Mouse (Mus musculus) activated CD4-positive, CD25-positive, alpha-beta regulatory T cell, adult 4 months (primary cell): Measurements from ENCODE around the gene Rnf38. TPM values are rescaled to one million over a fixed set of nuclear protein-coding genes. Genes with fewer than 3 reads are reported as not detected.

ENCODE experiments used
- ATAC-seq: one replicate; pipeline ENCODE4 v1.8.0; 2017
- polyA plus RNA-seq, 2 experiments: library from polyadenylated mRNA; unstranded; fragments of 100-300 nt; shearing (Covaris generic); gene quantifications; one replicate each; pipeline ENCODE4 v1.2.1; 2017

The Rnf38 gene
- 10 to 100 TPM; 21.0 to 29.2 TPM for polyA plus RNA-seq

- no peak for ATAC-seq
These were observed at the start of gene Rnf38 for GRCm38 (mm10) chr4:44233713-44234003. Gene Rnf38 (minus strand): TSS chr4:44233789.

- no peak for ATAC-seq
These were observed 48.1 kb upstream of the Rnf38 start for GRCm38 (mm10) chr4:44281597-44282265.

- ATAC-seq = peak; percentile 97
These were observed 37.5 kb upstream of the Rnf38 start for GRCm38 (mm10) chr4:44271134-44271533.

GRCm38 (mm10) chr4:44269376-44269817 is 35.8 kb upstream of the Rnf38 start:
- no peak for ATAC-seq

- no peak for ATAC-seq
These were observed 33.8 kb upstream of the Rnf38 start for GRCm38 (mm10) chr4:44267437-44267836.

- ATAC-seq = no peak
These were observed 31.9 kb upstream of the Rnf38 start for GRCm38 (mm10) chr4:44265500-44265899.

- ATAC-seq = no peak
These were observed 26.7 kb upstream of the Rnf38 start for GRCm38 (mm10) chr4:44260244-44260643.

GRCm38 (mm10) chr4:44259126-44259525 is 25.5 kb upstream of the Rnf38 start:
- no peak for ATAC-seq

- no peak for ATAC-seq
These were observed 21.0 kb upstream of the Rnf38 start for GRCm38 (mm10) chr4:44254579-44254978.

- ATAC-seq = no peak
These were observed 19.6 kb upstream of the Rnf38 start for GRCm38 (mm10) chr4:44253191-44253590.

- ATAC-seq = no peak
These were observed 18.7 kb upstream of the Rnf38 start for GRCm38 (mm10) chr4:44251966-44252916.

- ATAC-seq = no peak
These were observed 17.9 kb upstream of the Rnf38 start for GRCm38 (mm10) chr4:44251521-44251920.

GRCm38 (mm10) chr4:44249705-44250104 is 16.1 kb upstream of the Rnf38 start:
- ATAC-seq = no peak

GRCm38 (mm10) chr4:44247051-44247939 is 13.7 kb upstream of the Rnf38 start:
- no peak for ATAC-seq

GRCm38 (mm10) chr4:44246285-44246684 is 12.7 kb upstream of the Rnf38 start:
- no peak for ATAC-seq

GRCm38 (mm10) chr4:44241638-44242037 is 8.0 kb upstream of the Rnf38 start:
- ATAC-seq = no peak

- no peak for ATAC-seq
These were observed 2.4 kb upstream of the Rnf38 start for GRCm38 (mm10) chr4:44235946-44236345.

- ATAC-seq = peak; percentile 80
These were observed 646 bp upstream of the Rnf38 start for GRCm38 (mm10) chr4:44234004-44234866.

- ATAC-seq = no peak
These were observed 547 bp downstream of the Rnf38 start for GRCm38 (mm10) chr4:44232771-44233712.

GRCm38 (mm10) chr4:44225128-44225527 is 8.5 kb downstream of the Rnf38 start:
- ATAC-seq = no peak

- ATAC-seq = no peak
These were observed 9.4 kb downstream of the Rnf38 start for GRCm38 (mm10) chr4:44224141-44224540.
